Mouse (Mus musculus): ENCODE measurements around the gene Eme1. TPM values are rescaled to one million over a fixed set of nuclear protein-coding genes. Genes with fewer than 3 reads are reported as not detected.
A peak's percentile ranks its signal among the peaks of the same experiment; 100 is the strongest.

Gene Eme1
- total and polyA plus RNA-seq, 3 experiments: 36.8 to 45.9 (median 40.8) TPM

GRCm38 (mm10) chr11:94601321-94602281 is 52.2 kb downstream of the Eme1 start, which contains the start of gene Acsf2 (continued):
- TF ChIP-seq MAZ (IDR thresholded peaks at IDR 0.05; ENCODE audit: low read depth, low read length): peak; percentile 75

- no peak for TF ChIP-seq ELF1 (IDR thresholded peaks at IDR 0.05; ENCODE audit: low read depth, low read length)
- no peak for TF ChIP-seq CTCF (conservative IDR thresholded peaks at IDR 0.05 in 1 of 2, IDR thresholded peaks at IDR 0.05 in 1 of 2; ENCODE audit: low read depth in 2 of 2, low read length in 2 of 2)
- no peak for TF ChIP-seq MAX (IDR thresholded peaks at IDR 0.05; ENCODE audit: low read length)
- no peak for TF ChIP-seq ZKSCAN1 (IDR thresholded peaks at IDR 0.05; ENCODE audit: borderline replicate concordance, low read depth, low read length)
- no peak for TF ChIP-seq POLR2AphosphoS2 (IDR thresholded peaks at IDR 0.05; ENCODE audit: low read depth, low read length)
- no peak for TF ChIP-seq PAX5 (IDR thresholded peaks at IDR 0.05; ENCODE audit: low read length)
- TF ChIP-seq ETS1 (conservative IDR thresholded peaks at IDR 0.05; ENCODE audit: low read depth, low read length): no peak
- no peak for TF ChIP-seq JUN (IDR thresholded peaks at IDR 0.05; ENCODE audit: insufficient read depth, low read depth, low read length)
- TF ChIP-seq SIN3A (IDR thresholded peaks at IDR 0.05; ENCODE audit: low read length): no peak
- no peak for TF ChIP-seq USF2 (conservative IDR thresholded peaks at IDR 0.05; ENCODE audit: low read depth, low read length)
- no peak for TF ChIP-seq SMC3 (IDR thresholded peaks at IDR 0.05; ENCODE audit: low read depth, low read length)
- TF ChIP-seq TBP (conservative IDR thresholded peaks at IDR 0.05; ENCODE audit: low read depth, low read length): no peak
- TF ChIP-seq KAT2A (IDR thresholded peaks at IDR 0.05; ENCODE audit: insufficient replicate concordance, low read length): no peak
- no peaks in the 10 kb centered on the region for H3K79me2 ChIP-seq (replicated peaks; ENCODE audit: control insufficient read depth, extremely low read depth, insufficient read depth, poor library complexity, severe bottlenecking)
- no peak overlapping the region for H3K27ac ChIP-seq (ENCODE audit: insufficient read depth, low read depth)
- in situ Hi-C loops (cut with MboI; ENCODE audit: low pct_ligation_motif_present, low pct_unique_long_range_greater_than_20kb, low sequenced_read_pairs) (no loop called here), dilution Hi-C loops (cut with MboI; ENCODE audit: extremely low pct_ligation_motif_present, extremely low pct_unique_long_range_greater_than_20kb, low sequenced_read_pairs) (no loop called here)
- DNase-seq (ENCODE audit: extremely low read depth): no peak
- H3K27me3 ChIP-seq (replicated peaks): no peaks in the 10 kb centered on the region
- peaks cover 9 to 47% of the 10 kb centered on the region in 2 experiments for H3K4me1 ChIP-seq (ENCODE audit: control insufficient read depth in 1 of 2, insufficient read depth in 2 of 2)
- H3K4me3 ChIP-seq (replicated peaks in 1 of 3; ENCODE audit: low read depth in 2 of 3, low read length in 2 of 3, poor library complexity in 1 of 3): peak overlapping the region in 1 of 3 experiments; percentile 60
- no peak overlapping the region for H3K9ac ChIP-seq (ENCODE audit: insufficient read depth, low read depth)
- H3K36me3 ChIP-seq (replicated peaks in 1 of 2; ENCODE audit: control insufficient read depth in 1 of 2, insufficient read depth in 1 of 2, low read length in 1 of 2): peaks cover 0 to 29% of the 10 kb centered on the region in 2 experiments
- H3K9me3 ChIP-seq (replicated peaks; ENCODE audit: low read length): no peaks in the 10 kb centered on the region
- H3K4me2 ChIP-seq (ENCODE audit: insufficient read depth, low read depth, poor library complexity, severe bottlenecking): peak overlapping the region; percentile 90; the same call in 1 of the 2 replicates
These were observed 53.3 kb downstream of the Eme1 start for GRCm38 (mm10) chr11:94600447-94600846.

GRCm38 (mm10) chr11:94598437-94599120 is 55.2 kb downstream of the Eme1 start:
- H3K27ac ChIP-seq (ENCODE audit: insufficient read depth, low read depth): no peak overlapping the region
- in situ Hi-C loops (cut with MboI; ENCODE audit: low pct_ligation_motif_present, low pct_unique_long_range_greater_than_20kb, low sequenced_read_pairs) (no loop called here), dilution Hi-C loops (cut with MboI; ENCODE audit: extremely low pct_ligation_motif_present, extremely low pct_unique_long_range_greater_than_20kb, low sequenced_read_pairs) (no loop called here)
- TF ChIP-seq MAZ (IDR thresholded peaks at IDR 0.05; ENCODE audit: low read depth, low read length) (no peak), CTCF (conservative IDR thresholded peaks at IDR 0.05 in 1 of 2, IDR thresholded peaks at IDR 0.05 in 1 of 2; ENCODE audit: low read depth in 2 of 2, low read length in 2 of 2) (peak in 1 of 2 experiments; percentile 20; a peak in 1 of 4 replicates)
- DNase-seq (ENCODE audit: extremely low read depth): no peak
- no peak overlapping the region for H3K9ac ChIP-seq (ENCODE audit: insufficient read depth, low read depth)
- H3K4me2 ChIP-seq (ENCODE audit: insufficient read depth, low read depth, poor library complexity, severe bottlenecking): no peak overlapping the region
- H3K79me2 ChIP-seq (replicated peaks; ENCODE audit: control insufficient read depth, extremely low read depth, insufficient read depth, poor library complexity, severe bottlenecking): no peaks in the 10 kb centered on the region
- H3K4me3 ChIP-seq (replicated peaks in 1 of 3; ENCODE audit: low read depth in 2 of 3, low read length in 2 of 3, poor library complexity in 1 of 3): no peak overlapping the region
- H3K27me3 ChIP-seq (replicated peaks): no peaks in the 10 kb centered on the region
- peaks cover 9 to 48% of the 10 kb centered on the region in 2 experiments for H3K4me1 ChIP-seq (ENCODE audit: control insufficient read depth in 1 of 2, insufficient read depth in 2 of 2)
- peaks cover 0 to 38% of the 10 kb centered on the region in 2 experiments for H3K36me3 ChIP-seq (replicated peaks in 1 of 2; ENCODE audit: control insufficient read depth in 1 of 2, insufficient read depth in 1 of 2, low read length in 1 of 2)
- no peaks in the 10 kb centered on the region for H3K9me3 ChIP-seq (replicated peaks; ENCODE audit: low read length)

Measured in CH12.LX (cell line).